Mouse (Mus musculus) right cerebral cortex, postnatal 25 days (tissue): ENCODE results near the gene Pigt.

Experiments used
- DNase-seq: peaks from one replicate; pipeline ENCODE4 v3.0.0; 2022

Gene Pigt

GRCm38 (mm10) chr2:164486258-164487114 lies 10.8 kb upstream of the Pigt start:
- DNase-seq: peak; percentile 86

- DNase-seq: no peak
Observed at GRCm38 (mm10) chr2:164487115-164487527, 10.2 kb upstream of the Pigt start.

GRCm38 (mm10) chr2:164487812-164488211 lies 9.5 kb upstream of the Pigt start:
- peak; percentile 22 for DNase-seq

- DNase-seq: no peak
Observed at GRCm38 (mm10) chr2:164494126-164494525, 3.2 kb upstream of the Pigt start.

- no peak for DNase-seq
Observed at GRCm38 (mm10) chr2:164496331-164496730, 989 bp upstream of the Pigt start.

- DNase-seq: no peak
Observed at GRCm38 (mm10) chr2:164497691-164498268, 460 bp downstream of the Pigt start.

GRCm38 (mm10) chr2:164499317-164499716 lies 2.0 kb downstream of the Pigt start:
- DNase-seq: no peak

- no peak for DNase-seq
Observed at GRCm38 (mm10) chr2:164500511-164500910, 3.2 kb downstream of the Pigt start.

- no peak for DNase-seq
Observed at GRCm38 (mm10) chr2:164504919-164505318, 7.6 kb downstream of the Pigt start.

- DNase-seq: no peak
Observed at GRCm38 (mm10) chr2:164505619-164506347, 8.5 kb downstream of the Pigt start.

- no peak for DNase-seq
Observed at GRCm38 (mm10) chr2:164507811-164508210, 10.5 kb downstream of the Pigt start.

- DNase-seq: no peak
Observed at GRCm38 (mm10) chr2:164510621-164511190, 13.4 kb downstream of the Pigt start.

- DNase-seq: no peak
Observed at GRCm38 (mm10) chr2:164512121-164512909, 15.0 kb downstream of the Pigt start.

GRCm38 (mm10) chr2:164513389-164513788 lies 16.1 kb downstream of the Pigt start:
- DNase-seq: no peak

- no peak for DNase-seq
Observed at GRCm38 (mm10) chr2:164514916-164515315, 17.6 kb downstream of the Pigt start.

- no peak for DNase-seq
Observed at GRCm38 (mm10) chr2:164515897-164516296, 18.6 kb downstream of the Pigt start.

- DNase-seq: no peak
Observed at GRCm38 (mm10) chr2:164516592-164516991, 19.3 kb downstream of the Pigt start.

GRCm38 (mm10) chr2:164517485-164518221 lies 20.3 kb downstream of the Pigt start:
- DNase-seq: peak; percentile 39

GRCm38 (mm10) chr2:164518266-164519170 lies 21.2 kb downstream of the Pigt start:
- no peak for DNase-seq

- DNase-seq: no peak
Observed at GRCm38 (mm10) chr2:164519171-164519526, 21.8 kb downstream of the Pigt start.

- no peak for DNase-seq
Observed at GRCm38 (mm10) chr2:164520782-164521181, 23.5 kb downstream of the Pigt start.
